Mouse (Mus musculus): ENCODE measurements around the gene Rpp38. TPM values are rescaled to one million over a fixed set of nuclear protein-coding genes. Genes with fewer than 3 reads are reported as not detected.

Rpp38 gene
- polyA plus RNA-seq (2015; fragmentation: Nextera tagmentation; extraction: Ambion mirVana): 16.1 and 17.6 TPM in 2 replicates

GRCm38 (mm10) chr2:3332484-3333242 is at the start of gene Rpp38:
TSS of gene Rpp38 (minus strand) at chr2:3332643.

DNA sequence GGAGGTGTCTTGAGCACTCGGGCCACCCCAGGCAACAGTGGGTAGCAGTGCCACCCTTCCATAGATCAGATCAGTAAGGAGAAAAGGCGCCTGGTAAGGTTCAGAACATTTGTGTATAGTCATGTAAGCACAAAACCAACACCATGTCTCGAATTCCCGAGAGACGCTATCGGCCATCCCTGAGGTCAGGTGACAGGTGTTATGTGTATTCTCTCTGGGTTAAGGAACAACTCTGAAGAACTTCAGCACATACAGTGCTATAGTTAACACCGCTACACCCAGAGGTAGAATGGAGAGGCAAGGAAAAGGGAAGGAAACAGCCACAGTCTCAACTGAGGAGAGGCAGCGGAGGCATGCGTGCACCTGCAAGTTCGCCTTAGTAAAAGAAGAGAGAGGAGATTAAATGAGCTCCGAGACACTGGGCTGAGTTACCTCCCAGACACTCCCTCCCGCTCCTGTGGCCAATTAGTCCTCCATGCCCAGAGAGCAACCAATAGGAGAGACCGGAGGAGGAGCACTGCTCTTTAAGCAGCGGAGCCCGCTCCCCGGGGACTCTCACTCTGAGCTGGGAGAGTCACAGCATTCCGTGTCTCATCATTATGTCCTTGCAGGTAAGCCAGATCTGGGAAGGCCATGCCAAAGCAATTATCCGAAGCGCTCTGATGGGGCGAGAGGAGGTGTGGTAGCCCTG is 3.3 kb upstream of the Rpp38 start, which contains the start of gene Acbd7:
Gene Acbd7 (plus strand): TSS at position 558 of the 691 bp plus-strand sequence.

GRCm38 (mm10) chr2:3283602-3284472 is 48.6 kb downstream of the Rpp38 start, which contains the start of gene Nmt2:
TSS of gene Nmt2 (plus strand) at chr2:3284212.

Other genes with a start within 250 kb of the Rpp38 start
- gene Fam171a1, start 218.4 kb downstream of the Rpp38 start, polyA plus RNA-seq (2015; fragmentation: Nextera tagmentation; extraction: Ambion mirVana): 8.9 and 9.2 TPM in 2 replicates
- 16.8 and 18.7 TPM in 2 replicates for gene Nmt2, start 48.4 kb downstream of the Rpp38 start, polyA plus RNA-seq (2015; fragmentation: Nextera tagmentation; extraction: Ambion mirVana)
- gene Acbd7, start 3.5 kb upstream of the Rpp38 start, polyA plus RNA-seq (2015; fragmentation: Nextera tagmentation; extraction: Ambion mirVana): 0.61 TPM in 1 of 2 replicates, not detected in the other
- not detected in 2 replicates for gene Olah, start 64.6 kb upstream of the Rpp38 start, polyA plus RNA-seq (2015; fragmentation: Nextera tagmentation; extraction: Ambion mirVana)
- gene Meig1, start 90.0 kb upstream of the Rpp38 start, polyA plus RNA-seq (2015; fragmentation: Nextera tagmentation; extraction: Ambion mirVana): 0.37 TPM in 1 of 2 replicates, not detected in the other
- gene Dclre1c, start 91.5 kb upstream of the Rpp38 start, polyA plus RNA-seq (2015; fragmentation: Nextera tagmentation; extraction: Ambion mirVana): 3.0 and 3.4 TPM in 2 replicates
- 1.7 and 2.8 TPM in 2 replicates for gene Suv39h2, start 142.4 kb upstream of the Rpp38 start, polyA plus RNA-seq (2015; fragmentation: Nextera tagmentation; extraction: Ambion mirVana)
- 1.3 and 1.5 TPM in 2 replicates for gene Gm45902, start 180.1 kb upstream of the Rpp38 start, polyA plus RNA-seq (2015; fragmentation: Nextera tagmentation; extraction: Ambion mirVana)
- 38.1 and 44.6 TPM in 2 replicates for gene Hspa14, start 180.2 kb upstream of the Rpp38 start, polyA plus RNA-seq (2015; fragmentation: Nextera tagmentation; extraction: Ambion mirVana)
- gene Cdnf, start 180.4 kb upstream of the Rpp38 start, polyA plus RNA-seq (2015; fragmentation: Nextera tagmentation; extraction: Ambion mirVana): 0.33 and 0.41 TPM in 2 replicates
- gene Fam107b, start 237.8 kb upstream of the Rpp38 start, polyA plus RNA-seq (2015; fragmentation: Nextera tagmentation; extraction: Ambion mirVana): 18.4 and 25.7 TPM in 2 replicates